Mouse (Mus musculus) adrenal gland, postnatal 14 days (tissue): ENCODE results near the gene Mdfi. TPM values are rescaled to one million over a fixed set of nuclear protein-coding genes. Genes with fewer than 3 reads are reported as not detected.
A peak's percentile ranks its signal among the peaks of the same experiment; 100 is the strongest.

Experiments
- DNase-seq: peaks from one replicate; pipeline ENCODE4 v3.0.0; 2021; ENCODE audit warnings: mixed read lengths
- total RNA-seq: library from RNA; stranded (reverse); gene quantifications from 2 replicates; pipeline ENCODE4 v1.2.3, GENCODE M21; 2021

Gene Mdfi
- total RNA-seq, 1 experiment from 2014 or later: 4.3 TPM

DNA sequence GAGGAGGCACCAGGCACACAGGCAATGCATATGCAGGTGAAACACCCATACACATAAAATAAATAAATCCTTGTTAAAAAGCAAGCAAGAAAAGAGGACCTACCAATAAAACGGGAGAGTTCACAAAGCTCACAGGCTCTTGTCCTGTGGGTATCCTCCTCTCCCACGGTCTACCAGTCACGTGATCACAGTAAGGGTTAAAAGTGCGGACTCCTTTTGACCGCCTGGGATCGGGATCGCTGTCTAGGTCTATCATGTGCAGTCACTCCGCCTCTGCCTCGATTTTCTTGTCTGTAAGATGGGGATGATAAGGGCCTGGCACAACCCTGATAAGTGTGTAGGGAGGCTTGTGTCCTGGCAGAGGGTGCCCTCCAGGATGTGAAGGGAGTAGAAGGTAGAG lies 37.1 kb downstream of the Mdfi start:
- DNase-seq: no peak

GRCm38 (mm10) chr17:47796968-47797367 lies 37.5 kb downstream of the Mdfi start:
- DNase-seq: peak; percentile 39

DNA sequence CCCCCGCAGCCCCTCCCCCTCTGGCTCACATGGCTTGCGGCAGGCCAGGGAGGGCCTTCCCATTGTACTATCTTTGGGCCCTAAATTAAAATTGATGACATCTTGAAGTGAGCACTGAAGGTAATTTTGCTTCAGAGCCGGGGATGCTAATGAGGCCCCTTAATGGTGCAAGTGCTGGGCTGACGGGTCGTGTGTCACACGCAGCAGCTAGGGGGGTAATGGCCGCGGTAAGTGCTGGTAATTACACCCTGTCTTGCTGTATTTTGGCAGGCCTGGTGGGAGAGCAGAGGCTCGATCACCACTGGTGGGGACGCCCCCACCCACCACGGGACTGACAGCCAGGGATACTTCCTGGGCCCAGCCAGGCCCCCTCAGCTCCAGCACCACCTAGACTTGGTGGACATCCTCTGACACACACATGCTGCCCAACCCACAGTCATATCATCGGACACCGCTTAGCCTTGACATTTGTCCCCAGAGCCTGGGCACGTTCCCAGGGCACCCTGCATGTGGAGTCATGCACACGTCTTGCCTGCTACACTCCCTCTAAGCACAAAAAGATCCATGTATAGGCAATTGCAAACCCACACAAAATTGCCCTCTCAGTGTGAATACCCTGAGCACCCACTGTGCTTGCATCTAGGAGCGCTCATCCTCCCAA lies 38.2 kb downstream of the Mdfi start:
- peak; percentile 77 for DNase-seq

- DNase-seq: peak; percentile 69
These were observed 39.0 kb downstream of the Mdfi start for GRCm38 (mm10) chr17:47795446-47795845.

DNA sequence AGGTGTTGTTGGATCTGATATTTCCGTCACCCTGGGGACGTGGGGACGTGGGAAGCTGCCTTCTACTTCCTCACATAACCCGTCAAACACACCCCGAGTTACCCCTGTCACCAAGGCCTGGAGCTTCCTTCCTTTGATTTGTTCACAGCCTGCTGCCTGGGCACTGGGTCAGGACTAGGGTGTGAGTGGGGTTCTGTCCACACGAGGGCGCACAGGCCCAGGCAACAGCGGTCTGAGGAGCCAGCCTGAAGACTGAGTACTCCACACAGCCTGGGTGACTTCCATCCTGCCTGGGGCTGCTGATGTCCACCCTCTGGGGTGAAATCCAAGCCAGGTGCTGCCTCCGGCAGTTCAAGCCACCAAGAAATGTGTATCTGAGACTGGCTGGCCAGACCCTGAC lies 41.1 kb downstream of the Mdfi start:
- peak; percentile 94 for DNase-seq

DNA sequence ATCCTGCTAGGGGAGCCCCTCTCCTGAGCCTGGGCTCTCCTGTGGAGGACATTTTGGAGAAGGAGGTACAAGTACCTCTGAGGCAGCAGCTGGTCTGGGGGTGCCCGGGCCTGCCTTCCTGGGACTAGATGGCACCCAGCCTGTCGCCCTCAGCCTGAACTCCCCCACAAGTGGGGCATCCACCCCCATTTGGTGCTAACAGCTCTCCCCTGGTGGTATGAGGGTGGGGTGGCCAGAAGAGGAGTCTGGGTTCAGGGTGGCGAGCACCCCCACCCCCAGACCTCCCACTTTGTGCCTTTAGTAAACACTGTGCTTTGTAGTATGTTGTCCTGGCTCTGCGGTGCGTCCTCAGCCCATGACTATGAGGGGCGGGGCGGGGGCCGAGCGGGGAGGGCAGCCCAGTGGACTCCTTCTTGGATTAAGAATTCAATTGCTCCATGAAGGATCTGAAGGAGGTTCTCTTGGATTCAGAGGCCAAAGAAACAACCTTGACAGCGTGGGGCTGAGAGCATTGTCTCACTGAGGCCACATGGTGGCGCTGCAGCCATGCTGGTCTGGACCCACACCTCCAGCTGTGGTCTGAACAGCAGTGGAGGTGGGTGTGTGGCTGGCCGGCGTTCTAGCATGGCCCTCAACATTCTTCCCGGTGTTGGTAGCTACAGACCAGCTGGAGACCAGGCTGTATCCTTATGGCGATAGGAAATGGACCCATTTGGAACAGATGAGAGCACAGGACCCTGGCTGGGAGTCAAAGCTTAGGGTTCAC lies 42.2 kb downstream of the Mdfi start:
- peak; percentile 89 for DNase-seq

DNA sequence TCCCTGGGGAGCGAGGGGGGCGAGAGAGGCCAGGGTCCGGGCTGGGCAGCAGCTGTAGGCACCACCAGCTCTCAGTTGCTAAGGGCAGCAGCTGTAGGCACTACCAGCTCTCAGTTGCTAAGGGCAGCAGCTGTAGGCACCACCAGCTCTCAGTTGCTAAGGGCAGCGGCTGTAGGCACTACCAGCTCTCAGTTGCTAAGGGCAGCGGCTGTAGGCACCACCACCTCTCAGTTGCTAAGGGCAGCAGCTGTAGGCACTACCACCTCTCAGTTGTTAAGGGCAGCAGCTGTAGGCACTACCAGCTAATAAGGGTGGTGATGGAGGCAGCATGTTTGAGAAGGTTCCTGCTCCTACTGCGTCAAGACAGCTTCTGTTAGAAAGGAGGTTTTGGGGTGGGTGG lies 45.5 kb downstream of the Mdfi start:
- no peak for DNase-seq

DNA sequence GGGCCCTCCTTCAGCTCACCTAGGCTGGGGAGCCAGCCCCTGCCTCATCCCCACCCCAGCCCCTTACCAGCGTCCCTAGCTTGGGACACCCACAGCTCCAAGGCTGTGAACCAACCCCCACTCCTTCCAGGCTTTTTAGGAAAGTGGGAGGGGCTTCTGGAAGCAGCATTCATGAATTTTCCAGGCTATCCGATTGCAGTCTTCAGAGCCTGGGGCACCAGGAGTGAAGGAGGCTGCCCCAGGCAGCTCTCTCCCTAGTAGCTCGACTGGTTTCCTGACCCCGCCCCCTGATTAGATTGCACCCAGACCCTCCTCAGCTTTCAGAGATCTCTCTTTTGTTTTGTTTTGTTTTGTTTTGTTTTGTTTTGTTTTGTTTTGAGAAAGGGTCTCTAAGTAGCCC lies 46.2 kb downstream of the Mdfi start:
- DNase-seq: no peak

- no peak for DNase-seq
These were observed 46.9 kb downstream of the Mdfi start for GRCm38 (mm10) chr17:47787632-47788031.

- peak; percentile 63 for DNase-seq
These were observed 50.1 kb downstream of the Mdfi start for GRCm38 (mm10) chr17:47784411-47784810.

GRCm38 (mm10) chr17:47783445-47784223 lies 50.9 kb downstream of the Mdfi start:
- no peak for DNase-seq

- no peak for DNase-seq
These were observed 52.0 kb downstream of the Mdfi start for GRCm38 (mm10) chr17:47782486-47782885.

GRCm38 (mm10) chr17:47780470-47780869 lies 54.0 kb downstream of the Mdfi start:
- no peak for DNase-seq

DNA sequence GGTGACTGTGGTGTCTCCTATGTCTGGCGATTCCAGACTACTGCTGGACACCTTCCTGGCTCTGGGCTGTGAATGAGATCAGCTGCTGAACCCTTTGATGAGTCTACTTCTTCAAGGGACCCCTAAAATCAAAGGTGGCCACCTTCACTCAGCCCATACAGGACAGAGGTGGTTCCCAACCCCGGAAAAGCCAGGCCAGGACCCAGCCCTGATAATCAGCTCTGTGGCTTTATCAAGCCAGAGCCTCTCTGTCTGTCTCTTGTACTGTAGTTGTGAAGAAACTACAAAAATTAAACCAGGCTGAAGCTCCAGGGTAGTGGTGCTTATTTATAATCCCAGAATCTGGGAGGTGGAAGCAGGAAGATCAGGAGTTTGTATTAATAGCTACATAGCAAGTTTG lies 57.4 kb downstream of the Mdfi start:
- DNase-seq: no peak

- DNase-seq: no peak
These were observed 60.9 kb downstream of the Mdfi start for GRCm38 (mm10) chr17:47773604-47774003.

DNA sequence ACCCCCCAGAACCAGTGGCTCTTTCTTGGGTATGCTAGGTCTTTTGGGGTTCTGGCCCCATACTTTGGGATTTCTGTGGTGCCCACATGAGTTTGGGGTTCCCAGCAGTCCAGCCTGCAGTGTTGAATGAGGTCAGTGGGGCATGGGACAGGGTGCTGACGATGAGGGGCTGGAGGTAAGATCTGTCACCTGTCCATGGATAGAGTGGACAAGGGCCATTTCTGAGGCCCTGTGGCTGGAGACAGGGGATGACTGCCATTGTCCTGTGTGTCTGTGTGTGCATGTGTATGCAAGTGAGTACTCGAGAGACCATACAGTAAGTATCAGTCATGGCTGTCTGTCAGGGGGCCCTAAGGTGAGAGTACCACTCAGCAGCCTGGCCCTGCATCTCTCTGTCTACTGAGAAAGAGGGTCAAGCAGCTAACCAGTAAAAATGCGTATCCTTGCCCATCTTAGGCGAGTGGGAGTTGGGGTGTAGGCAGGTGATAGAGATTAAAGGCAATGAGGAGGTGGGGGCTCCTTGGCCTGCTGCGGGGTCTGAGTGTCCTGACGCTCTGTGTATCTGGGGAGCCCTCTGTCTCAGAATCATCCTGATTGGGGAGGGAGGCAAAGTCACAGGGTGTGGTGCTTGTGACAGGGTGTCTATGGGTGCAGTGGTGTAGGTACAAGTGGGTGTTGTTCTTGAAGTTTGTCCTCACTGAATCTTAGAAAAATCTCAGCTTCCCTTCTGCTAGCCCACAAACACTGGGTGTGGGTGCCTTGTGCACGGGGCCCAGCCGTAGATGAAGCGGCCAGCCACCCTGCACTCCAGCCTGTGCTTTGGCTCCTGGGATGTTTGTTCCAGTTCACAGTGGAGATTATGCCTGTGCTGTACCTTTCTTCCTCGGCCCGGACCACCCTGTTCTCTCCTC lies 64.8 kb downstream of the Mdfi start:
- DNase-seq: no peak

DNA sequence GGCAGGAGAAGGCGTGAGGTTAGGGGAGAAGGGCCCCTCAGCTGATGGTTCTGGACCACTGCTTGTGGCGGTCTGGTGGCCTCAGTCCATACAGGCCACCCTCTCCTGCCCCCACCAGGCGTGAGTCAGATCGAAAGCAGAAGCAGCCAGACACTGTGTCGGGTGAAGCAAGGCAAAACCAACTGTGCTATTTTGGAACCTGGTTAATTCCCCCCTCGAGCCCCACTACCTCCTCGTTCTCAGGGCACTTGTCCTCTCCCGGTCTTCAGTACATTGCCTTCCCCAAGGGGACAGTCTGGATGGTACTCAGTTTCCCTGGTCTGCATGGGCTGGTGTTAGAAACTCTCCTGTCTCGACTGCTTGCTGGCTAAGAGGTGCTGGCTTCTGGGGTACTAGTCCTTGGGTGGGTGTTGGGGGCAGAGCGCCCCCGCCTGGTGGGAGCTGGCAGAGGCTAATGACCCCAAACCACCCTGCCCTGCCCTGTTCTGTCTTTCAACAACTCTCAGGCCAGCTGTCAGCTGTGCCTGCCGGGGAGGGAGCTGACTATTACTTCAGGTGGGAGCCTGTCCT lies 65.7 kb downstream of the Mdfi start:
- peak; percentile 58 for DNase-seq

- DNase-seq: no peak
These were observed 66.9 kb downstream of the Mdfi start for GRCm38 (mm10) chr17:47767456-47768141.

DNA sequence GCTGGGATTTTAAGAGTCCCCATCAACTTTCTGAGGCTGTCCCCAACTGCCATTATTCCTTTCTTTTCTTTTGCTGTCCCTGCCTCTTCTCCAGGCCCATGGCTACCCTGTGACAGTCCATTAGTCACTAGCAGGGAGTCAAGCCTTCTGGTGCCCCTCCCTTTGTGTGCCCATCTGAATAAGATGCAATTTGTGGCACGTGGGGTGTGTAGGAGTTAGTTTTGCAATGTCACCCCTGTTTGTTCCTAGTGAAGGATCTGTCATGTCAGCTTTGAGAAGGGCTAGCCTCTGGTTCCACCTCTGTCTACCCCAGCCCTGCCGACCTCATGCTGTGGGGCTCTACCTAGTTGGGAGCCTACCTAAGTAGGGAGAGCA lies 67.4 kb downstream of the Mdfi start:
- no peak for DNase-seq

GRCm38 (mm10) chr17:47766407-47767043 lies 68.0 kb downstream of the Mdfi start:
- DNase-seq: no peak

GRCm38 (mm10) chr17:47765986-47766385 lies 68.5 kb downstream of the Mdfi start:
- no peak for DNase-seq
